Mouse (Mus musculus): Measurements from ENCODE around the gene Copb1. TPM values are rescaled to one million over a fixed set of nuclear protein-coding genes. Genes with fewer than 3 reads are reported as not detected.

Gene Copb1
- total RNA-seq, 2 experiments from 2014 or later, result 116 to 122 TPM

DNA sequence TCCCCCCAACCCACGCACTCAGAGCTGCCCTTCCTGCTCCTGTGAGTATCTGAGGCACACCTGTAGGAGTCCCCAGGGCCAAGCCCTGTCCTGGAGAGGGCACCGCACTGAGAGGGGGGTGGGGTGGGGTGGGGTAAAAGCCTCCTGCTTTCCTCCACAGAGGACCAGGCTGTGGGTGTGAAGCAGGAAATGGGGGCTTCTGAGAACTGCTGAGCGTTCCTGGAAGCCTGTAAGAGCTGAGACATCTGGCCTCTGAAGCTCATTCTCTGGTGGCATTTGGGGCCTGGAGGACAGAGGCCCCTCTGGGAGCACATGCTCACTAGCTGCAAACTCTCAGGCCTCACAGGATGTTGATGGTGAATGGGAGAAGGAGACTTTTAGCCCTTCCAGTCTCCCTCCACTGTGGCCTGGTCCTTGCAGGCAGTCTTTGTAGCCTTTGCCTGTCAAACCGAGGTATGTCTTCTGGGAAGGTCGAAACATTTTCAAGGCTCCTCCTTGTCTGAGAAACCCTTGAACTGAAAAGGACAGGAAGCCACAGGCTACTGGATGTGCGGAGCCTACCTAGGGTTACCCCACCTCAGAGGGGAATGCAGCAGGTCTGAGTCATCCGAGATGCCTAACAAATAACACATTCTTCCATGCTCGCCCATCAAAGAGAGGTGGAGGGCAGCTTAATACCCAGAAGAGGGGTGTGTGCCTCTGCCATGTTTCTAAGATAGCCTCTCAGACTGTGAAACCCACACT lies 83.0 kb downstream of the Copb1 start:
- DNase-seq (ENCODE audit: low spot score in 2 of 2), result no peak

DNA sequence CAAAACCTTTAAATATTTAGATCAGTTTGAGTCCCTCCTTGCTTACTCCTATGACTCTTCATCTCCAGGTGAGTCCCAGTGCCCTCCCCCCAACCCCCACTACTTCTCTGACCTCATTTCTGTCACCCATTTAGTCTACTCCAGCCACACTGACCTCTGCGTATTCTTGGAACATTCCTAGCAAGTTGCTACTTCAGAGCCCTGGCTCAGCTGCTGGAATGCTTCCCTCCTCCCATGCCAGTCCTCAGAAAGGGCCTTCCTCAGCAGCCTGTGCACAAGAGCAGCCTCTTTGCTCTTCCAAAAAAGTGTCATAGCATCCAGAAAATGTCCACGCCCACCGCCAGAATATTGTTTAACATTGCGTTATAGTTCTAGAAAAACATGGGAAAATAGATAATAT lies 84.5 kb downstream of the Copb1 start:
- no peak for DNase-seq (ENCODE audit: low spot score in 2 of 2)

DNA sequence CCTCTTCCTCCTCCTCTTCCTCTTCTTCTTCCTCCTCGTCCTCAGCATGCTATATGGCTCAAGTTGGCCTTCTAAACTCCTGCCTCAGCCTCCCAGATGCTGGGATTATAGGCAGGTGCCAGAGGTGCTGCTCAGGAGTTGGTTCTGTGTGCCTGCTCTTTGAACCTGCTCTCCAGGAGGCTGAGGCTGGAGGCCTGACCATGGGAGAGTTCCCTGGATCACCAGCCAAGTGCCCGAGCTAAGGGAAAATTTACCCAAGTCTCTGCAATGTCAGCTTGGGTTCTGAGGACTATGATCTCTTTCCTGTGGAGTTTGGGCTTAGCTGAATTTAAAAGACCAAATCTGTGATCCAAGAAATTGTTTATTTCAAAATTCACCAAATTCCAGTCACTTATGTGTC lies 85.1 kb downstream of the Copb1 start:
- no peak for DNase-seq (ENCODE audit: low spot score in 2 of 2)

Other genes with a start within 250 kb of the Copb1 start
- 10 to 100 TPM; 33.5 to 34.8 TPM for gene Rras2, start 136.9 kb downstream of the Copb1 start, total RNA-seq (2021)
- 100 to 1,000 TPM; 154 to 157 TPM for gene Psma1, start 21.4 kb upstream of the Copb1 start, total RNA-seq (2021)
- gene Pde3b, start 160.6 kb upstream of the Copb1 start, total RNA-seq (2021), result 10 to 100 TPM; 12.2 to 13.1 TPM

Data from adrenal gland, postnatal 4 days (tissue).